Mouse (Mus musculus): ENCODE measurements at regions not wholly inside any gene's neighbourhood (a gene's known extent, or its start where the extent isn't known, plus 50 kb on each side); places are given as distances from the start of the nearest gene placed in this dataset.

- no peak for DNase-seq
Observed at GRCm38 (mm10) chr6:100141225-100141624, 146.1 kb downstream of the Rybp start.

GRCm38 (mm10) chr6:100140581-100141114 is 146.6 kb downstream of the Rybp start:
- no peak for DNase-seq

GRCm38 (mm10) chr6:100139809-100140208 is 147.5 kb downstream of the Rybp start:
- no peak for DNase-seq

DNA sequence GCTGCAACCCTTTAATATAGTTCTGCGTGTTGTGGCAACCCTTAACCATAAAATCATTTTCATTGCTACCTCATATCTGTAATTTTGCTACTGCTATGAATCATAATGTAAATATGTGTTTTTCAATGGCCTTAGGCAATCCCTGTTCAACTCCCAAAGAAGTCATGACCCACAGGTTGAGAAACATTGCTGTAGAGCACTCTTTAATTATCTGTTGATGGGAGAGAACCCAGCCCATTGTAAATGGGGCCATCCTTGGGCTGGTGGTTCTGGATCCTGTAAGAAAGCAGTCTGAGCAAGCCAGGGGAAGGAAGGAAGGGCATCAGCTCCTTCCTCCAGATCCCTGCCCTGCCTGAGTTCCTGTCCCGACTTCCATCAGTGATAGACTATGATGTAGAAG is 148.6 kb downstream of the Rybp start:
- no peak for DNase-seq

DNA sequence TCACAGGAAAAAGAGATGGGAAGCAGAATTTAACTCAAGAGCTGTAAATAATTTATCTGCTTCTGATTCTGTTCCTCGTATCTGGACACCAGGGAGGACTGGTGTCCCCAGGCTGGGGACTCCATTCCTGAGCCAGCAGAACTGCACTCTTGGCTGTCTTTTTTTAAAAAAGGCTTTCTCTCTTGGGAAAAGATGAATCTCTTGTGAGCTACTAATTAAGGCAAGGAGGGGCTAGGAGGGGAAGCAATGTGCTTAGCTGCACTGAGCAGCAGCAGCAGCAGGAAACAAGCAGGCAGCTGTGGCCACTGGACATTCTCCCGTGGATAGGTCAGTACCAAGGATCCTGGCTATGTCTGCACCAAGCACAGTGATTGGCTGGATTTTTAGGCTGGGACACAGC is 152.1 kb downstream of the Rybp start:
- DNase-seq: no peak

DNA sequence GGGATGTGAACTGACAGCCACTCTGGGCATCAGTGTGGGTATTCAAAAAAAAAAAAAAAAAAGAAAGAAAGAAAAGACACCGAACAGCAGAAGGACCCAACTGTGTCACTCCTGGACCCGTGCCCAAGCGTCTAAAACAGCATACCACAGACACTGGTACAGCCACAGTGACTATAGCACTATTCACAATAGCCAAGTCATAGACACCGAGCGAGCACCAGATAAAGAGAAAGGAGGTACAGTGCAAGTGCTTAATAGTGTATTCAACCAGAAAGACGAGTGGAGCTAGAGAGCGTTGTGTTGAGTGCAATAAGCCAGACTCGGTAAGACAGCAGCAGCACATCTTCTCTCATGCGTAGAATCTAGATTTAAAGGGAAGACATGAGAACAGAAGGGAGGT is 153.3 kb downstream of the Rybp start:
- no peak for DNase-seq

- no peak for DNase-seq
Observed at GRCm38 (mm10) chr6:100132916-100133600, 154.2 kb downstream of the Rybp start.

DNA sequence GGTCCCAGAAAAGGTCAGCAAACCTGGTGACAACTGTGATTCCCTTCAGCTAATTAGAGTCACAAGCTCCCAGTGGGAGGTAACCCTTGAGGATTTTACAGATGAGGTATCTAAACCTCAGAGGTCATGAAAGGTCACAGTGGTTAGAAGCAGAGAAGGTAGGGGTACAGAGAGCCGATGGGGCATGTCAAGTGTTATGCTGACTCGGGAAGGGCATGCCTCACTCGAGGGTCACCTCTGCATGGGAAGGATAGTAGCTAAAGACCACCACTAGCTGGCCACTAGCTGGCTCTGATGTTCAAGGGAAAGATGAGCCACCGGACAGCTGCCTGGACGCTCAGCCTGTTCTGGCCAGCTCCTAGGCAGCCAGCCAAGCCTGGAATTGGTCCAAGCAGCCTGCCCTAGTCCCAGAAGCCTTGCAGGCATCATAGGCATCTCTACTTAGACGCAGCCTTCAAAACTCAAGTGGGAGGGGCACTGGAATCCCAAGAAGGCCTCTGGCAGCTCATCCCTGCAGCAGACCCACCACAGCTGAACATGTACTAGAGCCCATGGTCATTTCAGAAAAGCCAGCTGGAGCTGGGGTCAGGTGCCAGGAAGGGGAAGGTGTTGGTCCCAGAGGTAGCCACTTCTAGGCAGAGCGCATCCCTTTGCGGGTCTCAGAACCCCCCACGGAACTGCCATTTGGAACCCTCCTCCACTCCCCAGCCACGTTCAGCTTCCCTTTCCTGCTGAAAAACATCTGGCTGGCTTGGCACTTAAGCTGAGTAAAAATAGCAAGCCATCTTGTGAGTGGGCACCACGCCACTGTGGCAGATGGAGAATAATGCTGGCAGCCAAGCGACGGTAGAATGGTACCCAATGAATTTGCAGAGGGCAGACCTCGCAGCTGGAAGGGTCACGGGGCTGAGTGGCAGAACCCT is 159.8 kb downstream of the Rybp start:
- DNase-seq: peak; percentile 97

DNA sequence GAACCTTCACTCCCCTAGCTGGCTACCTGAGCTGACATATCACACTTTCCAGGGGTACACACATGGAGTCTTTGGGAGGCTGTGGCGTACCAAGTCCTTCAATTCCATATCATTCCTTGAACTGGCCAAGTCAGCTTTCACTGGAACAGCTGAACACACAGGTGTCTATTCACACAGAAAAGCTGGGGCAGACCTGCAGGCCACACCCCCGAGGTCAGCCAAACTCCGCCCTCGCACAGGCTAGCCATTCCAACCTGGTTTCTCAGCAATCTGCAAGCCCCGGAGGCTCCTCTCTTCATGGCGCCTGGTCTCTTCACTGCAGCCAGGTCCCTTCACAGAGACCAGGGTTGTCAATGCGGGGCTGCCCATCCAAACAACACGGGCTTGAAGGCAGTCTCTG is 160.5 kb downstream of the Rybp start:
- DNase-seq: no peak

GRCm38 (mm10) chr6:100126326-100126725 is 161.0 kb downstream of the Rybp start:
- DNase-seq: no peak

GRCm38 (mm10) chr6:100121240-100121639 is 166.0 kb downstream of the Rybp start:
- no peak for DNase-seq

DNA sequence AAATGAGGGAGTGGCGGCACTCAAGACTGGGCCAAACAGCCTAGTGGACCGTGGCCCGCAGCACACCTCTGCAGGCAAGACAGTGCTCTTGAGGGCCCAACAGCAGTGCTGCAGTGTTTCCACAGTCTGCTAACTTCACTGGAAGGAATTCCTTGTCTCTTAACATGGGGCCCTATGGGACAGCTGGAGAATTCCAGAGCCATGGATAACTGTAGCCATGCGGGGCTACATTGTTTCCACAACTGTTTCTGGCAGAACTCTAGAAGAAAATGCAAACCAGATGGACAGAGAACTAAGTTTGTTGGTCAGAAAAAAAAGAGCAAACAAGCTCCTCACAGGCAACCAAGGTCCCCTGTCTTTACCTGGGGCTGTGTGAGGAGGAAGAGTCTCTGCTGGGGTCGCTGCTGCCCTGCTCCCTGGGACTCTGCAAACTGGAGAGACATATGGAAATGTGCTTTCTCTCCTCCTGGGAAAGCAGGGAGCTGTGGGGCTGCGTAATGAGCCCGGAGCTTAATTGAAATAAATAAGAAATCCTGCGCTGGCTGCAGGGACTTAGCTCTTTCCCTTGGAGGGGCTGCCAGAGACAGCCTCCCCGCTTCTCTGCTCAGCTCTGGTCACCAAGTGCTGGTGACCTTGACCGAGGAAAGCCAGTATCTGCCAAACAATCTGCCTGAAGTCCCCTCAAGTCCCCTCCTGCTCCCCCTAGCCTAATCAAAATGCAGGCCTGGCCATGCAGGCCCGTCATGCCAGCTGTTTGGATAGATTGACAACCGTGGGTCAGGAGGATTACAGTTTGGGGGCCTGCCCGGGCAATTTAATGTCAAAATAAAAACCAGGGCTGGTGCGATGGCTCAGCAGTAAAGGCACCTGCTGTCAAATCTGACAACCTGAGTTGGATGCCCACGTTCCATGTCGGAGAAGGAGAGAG is 167.0 kb downstream of the Rybp start:
- DNase-seq: no peak

DNA sequence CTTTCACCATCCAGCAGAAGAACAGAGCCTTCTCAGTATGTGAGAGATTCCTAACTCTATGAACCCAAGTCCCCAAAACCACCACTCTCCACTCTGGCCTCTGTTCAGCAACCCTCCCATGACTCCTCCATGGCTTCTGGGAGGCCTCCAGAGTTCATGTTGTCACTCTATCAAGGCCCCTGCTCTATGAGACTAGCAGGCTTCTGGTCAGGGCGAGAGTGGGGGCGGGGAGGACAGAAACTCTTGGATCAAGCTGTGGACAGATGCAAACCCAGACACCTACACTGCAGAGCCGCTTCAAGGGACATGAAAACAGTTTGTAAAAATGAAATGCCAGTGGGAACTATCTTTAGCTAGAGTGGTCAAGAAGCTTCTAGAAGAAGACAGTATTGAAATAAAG is 170.2 kb downstream of the Rybp start:
- no peak for DNase-seq

- no peak for DNase-seq
Observed at GRCm38 (mm10) chr6:100113393-100114137, 173.7 kb downstream of the Rybp start.

DNA sequence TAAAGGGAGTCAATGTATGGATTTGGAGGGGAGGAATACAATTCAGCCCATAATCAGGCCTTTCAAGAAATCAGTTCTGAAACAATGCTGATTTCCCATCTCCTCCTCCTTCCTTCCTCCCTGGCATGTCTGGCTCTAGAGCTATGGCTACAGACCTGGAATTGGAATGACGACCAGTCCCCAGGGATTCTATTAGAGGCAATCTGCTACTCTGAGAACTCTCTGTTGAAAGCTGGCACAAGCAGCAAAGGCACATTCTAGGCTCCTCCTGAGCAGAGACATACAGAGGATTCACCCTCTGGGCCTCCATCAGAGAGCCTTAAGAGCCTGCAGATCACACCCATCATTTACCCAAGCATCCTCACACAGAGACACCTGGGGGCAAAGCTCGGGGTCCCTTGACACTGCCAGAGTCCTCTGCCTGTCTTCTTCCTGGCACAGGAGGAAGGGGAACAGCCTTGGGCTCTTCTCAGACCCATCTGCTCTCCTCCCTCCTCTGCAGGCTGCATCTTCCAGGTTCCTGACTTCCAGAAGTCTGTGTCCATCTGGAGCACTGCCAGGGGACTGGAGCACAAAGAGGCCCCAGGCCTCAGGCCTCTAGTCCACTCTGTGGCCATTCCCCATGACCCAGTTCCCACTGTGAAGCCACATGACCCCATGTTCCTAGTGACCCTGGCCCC is 176.2 kb downstream of the Rybp start:
- DNase-seq: no peak

GRCm38 (mm10) chr6:100109979-100110378 is 177.3 kb downstream of the Rybp start:
- no peak for DNase-seq

DNA sequence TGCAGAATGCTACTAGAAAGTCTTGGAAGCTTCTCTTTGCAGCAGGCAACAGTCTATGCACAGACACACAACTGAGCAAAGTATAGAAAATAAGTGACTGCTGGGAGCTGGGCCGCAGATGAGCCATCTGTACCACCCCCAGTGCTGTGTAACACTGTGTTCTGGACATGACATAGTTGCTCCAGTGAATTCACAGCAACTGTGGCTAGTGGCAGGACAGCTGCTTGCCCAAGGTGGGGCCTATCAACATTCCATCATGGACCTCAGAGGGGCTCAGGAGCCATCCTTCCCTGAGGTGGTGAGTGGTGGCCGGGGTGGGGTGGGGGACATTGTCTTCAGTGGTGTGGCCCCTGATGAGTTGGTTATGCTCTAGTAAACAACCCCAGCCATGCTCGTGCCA is 177.9 kb downstream of the Rybp start:
- no peak for DNase-seq

GRCm38 (mm10) chr6:100107508-100107907 is 179.8 kb downstream of the Rybp start:
- DNase-seq: no peak

DNA sequence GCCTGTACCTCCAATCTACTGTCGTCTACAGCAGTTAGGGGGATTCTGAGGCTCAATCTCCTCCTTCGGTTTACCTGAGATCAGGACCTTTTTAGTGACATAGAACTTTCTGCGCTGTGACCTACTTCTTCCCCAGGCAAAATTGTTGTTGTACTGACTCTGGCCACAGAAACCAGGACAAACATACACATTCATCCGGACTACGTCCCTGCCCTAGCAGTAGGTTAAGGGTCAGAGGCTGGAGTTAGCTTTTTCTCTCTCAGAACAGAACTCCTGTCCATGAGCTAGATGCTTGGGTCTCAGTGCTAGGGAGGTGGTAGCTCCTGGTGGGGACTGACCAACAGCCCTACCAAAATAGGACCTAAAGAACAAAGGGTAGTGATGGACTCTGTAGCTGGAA is 180.2 kb downstream of the Rybp start:
- no peak for DNase-seq

DNA sequence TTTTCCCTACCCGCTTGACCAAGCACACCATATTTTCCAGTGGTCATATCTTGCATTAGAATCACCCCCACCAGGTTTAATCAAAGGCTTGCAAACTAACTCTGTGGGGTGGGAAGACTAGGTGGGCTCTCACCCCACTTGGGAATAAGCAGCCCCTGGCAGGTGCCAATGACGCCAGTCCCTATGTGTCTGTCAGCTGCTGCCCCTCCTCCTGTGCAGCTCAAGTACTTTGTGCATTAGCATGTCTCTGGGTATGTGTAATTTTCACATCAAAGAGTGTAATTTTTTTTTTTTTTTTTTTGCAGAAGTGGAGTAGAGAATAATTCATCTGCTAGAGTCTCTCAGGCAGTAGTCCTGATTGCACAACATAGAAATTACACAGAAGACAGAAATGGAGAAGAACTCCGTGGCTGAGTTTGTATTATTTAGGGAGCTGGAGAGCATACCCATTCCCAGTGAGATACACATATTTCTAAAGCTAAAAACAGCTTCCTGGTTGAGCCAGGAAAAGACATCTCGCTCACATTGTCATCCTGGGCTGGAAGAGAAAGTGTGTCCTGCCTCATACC is 186.6 kb downstream of the Rybp start:
- no peak for DNase-seq

All from adrenal gland, postnatal 25 days (tissue).